Mouse (Mus musculus) ES-Bruce4 (cell line): Measurements from ENCODE around the gene Asic4. TPM values are rescaled to one million over a fixed set of nuclear protein-coding genes. Genes with fewer than 3 reads are reported as not detected.

Experiments
- H3K27ac ChIP-seq: 2 replicates; pipeline ENCODE4 v1.5.1; 2012; ENCODE audit warnings: low read length, inconsistent platforms; ENCODE audit not compliant: insufficient read depth
- H3K27me3 ChIP-seq: 2 replicates; pipeline ENCODE4 v1.6.1; 2012; ENCODE audit warnings: mild to moderate bottlenecking, low read length, inconsistent platforms; ENCODE audit not compliant: control insufficient read depth, poor library complexity, insufficient read depth, severe bottlenecking
- H3K36me3 ChIP-seq: 2 replicates; pipeline ENCODE4 v1.6.1; 2012; ENCODE audit warnings: inconsistent platforms, mild to moderate bottlenecking, low read length, moderate library complexity; ENCODE audit not compliant: control insufficient read depth, poor library complexity, insufficient read depth, severe bottlenecking
- H3K4me1 ChIP-seq: one replicate; pipeline ENCODE4 v1.8.1; 2011; ENCODE audit warnings: low read length; ENCODE audit not compliant: control insufficient read depth, insufficient read depth
- H3K4me3 ChIP-seq: 2 replicates; pipeline ENCODE4 v1.5.1; 2011; ENCODE audit warnings: low read depth, mild to moderate bottlenecking, low read length
- H3K9ac ChIP-seq: 2 replicates; pipeline ENCODE4 v1.6.1; 2012; ENCODE audit warnings: low read depth, mild to moderate bottlenecking, inconsistent platforms; ENCODE audit not compliant: poor library complexity, severe bottlenecking
- H3K9me3 ChIP-seq: replicated peaks from 2 replicates; pipeline ENCODE4 v1.6.1; 2012; ENCODE audit warnings: mild to moderate bottlenecking, low read length, inconsistent platforms; ENCODE audit not compliant: control insufficient read depth, poor library complexity, insufficient read depth, severe bottlenecking
- CTCF ChIP-seq: IDR thresholded peaks from one replicate; pipeline ENCODE4 v1.8.1; 2011; ENCODE audit warnings: low read depth, low read length
- EP300 ChIP-seq: IDR thresholded peaks from 2 replicates; pipeline ENCODE4 v1.6.1; 2011; ENCODE audit warnings: low read depth, low read length; ENCODE audit not compliant: insufficient read depth
- POLR2A ChIP-seq: IDR thresholded peaks from one replicate; pipeline ENCODE4 v1.8.1; 2011; ENCODE audit warnings: low read length; ENCODE audit not compliant: insufficient read depth
- polyA plus RNA-seq: library from polyadenylated mRNA; stranded (reverse); fragments of >200 nt; gene quantifications from 2 replicates; pipeline ENCODE4 v1.2.4, GENCODE M21; 2011; ENCODE audit warnings: low read depth; ENCODE audit not compliant: missing spikeins, insufficient read depth, insufficient read length

Asic4 gene
- polyA plus RNA-seq, 1 experiment = not detected

DNA sequence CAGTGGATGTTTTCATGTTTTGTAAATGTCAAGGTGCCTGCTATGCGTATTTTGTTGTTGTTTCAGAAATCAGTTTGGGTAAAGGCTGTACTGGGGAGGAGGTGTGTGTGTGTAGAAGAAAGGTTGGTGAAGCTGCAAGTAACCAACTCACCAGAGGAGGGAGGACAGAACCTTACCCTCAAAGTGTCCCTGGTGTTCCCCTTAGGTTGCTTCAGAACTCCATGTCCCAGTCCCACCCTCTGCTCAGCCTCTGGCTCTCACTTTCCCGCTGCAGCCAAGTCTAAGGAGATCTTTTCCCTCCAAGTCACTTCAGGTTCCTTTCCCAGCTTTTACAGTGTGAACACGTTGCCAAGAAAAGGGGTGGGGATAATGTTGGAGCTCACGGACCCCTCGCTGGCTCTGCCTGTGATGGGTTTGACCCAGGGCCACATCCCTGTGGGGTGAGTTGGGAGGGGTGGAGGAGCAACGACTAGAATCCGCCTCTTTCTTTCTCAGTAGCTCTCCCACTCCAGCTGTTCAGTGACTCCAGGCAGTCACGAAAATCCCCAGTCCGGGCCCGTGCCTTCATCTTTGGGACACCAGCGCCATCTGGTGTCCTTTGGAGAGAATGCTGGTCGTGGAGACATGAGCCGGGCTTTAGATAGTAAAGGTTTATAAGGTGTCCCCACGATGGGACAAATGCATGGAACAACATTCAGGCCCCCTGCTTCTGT is 17.1 kb downstream of the Asic4 start:
- H3K4me1 ChIP-seq = no peaks in the 10 kb centered on the region
- H3K9me3 ChIP-seq = no peaks in the 10 kb centered on the region
- no peak overlapping the region for H3K27ac ChIP-seq
- H3K9ac ChIP-seq = no peak overlapping the region
- H3K27me3 ChIP-seq = no peaks in the 10 kb centered on the region
- no peak overlapping the region for H3K4me3 ChIP-seq
- no peaks in the 10 kb centered on the region for H3K36me3 ChIP-seq
- TF ChIP-seq CTCF (peak; percentile 81), POLR2A (no peak), EP300 (peak; percentile 61; the same call in 1 of the 2 replicates)

- no peaks in the 10 kb centered on the region for H3K4me1 ChIP-seq
- TF ChIP-seq CTCF (no peak), EP300 (no peak), POLR2A (no peak)
- H3K9me3 ChIP-seq = no peaks in the 10 kb centered on the region
- H3K27ac ChIP-seq = no peak overlapping the region
- no peak overlapping the region for H3K9ac ChIP-seq
- H3K36me3 ChIP-seq = peaks cover 1% of the 10 kb centered on the region; the same call in 1 of the 2 replicates
- no peaks in the 10 kb centered on the region for H3K27me3 ChIP-seq
- H3K4me3 ChIP-seq = no peak overlapping the region
Measured at GRCm38 (mm10) chr1:75469287-75469825, 19.1 kb downstream of the Asic4 start.

DNA sequence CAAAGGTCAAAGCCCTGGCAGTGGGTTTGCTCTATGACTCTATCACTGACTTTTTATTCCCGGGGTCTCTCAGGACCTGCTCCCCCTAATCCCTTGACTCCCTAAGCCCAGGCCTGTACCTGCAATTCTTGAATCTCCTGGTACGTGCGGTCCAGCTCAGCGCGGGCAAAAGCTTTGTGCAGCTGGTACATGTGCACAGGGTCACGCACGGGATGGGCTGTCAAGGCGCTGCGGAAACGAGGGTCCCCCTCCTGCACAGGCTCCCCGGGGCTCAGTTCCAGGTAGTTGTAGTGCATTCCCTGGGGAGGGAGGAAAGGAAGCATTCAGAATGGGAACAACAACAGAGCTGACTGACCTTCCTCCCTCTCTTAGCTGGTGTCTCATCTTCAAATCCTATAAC is 26.2 kb downstream of the Asic4 start:
- Histone ChIP-seq H3K27ac (no peak overlapping the region), H3K27me3 (no peaks in the 10 kb centered on the region), H3K4me1 (no peaks in the 10 kb centered on the region), H3K9ac (no peak overlapping the region), H3K9me3 (no peaks in the 10 kb centered on the region), H3K36me3 (peaks cover 16% of the 10 kb centered on the region), H3K4me3 (no peak overlapping the region)
- TF ChIP-seq EP300 (no peak), CTCF (no peak), POLR2A (no peak)

GRCm38 (mm10) chr1:75477264-75477965 is 27.2 kb downstream of the Asic4 start:
- TF ChIP-seq CTCF = peak; percentile 60
- no peak for TF ChIP-seq POLR2A
- Histone ChIP-seq H3K9ac (no peak overlapping the region), H3K27me3 (no peaks in the 10 kb centered on the region), H3K4me1 (no peaks in the 10 kb centered on the region), H3K27ac (no peak overlapping the region), H3K36me3 (peaks cover 16% of the 10 kb centered on the region), H3K4me3 (peak overlapping the region; percentile 24), H3K9me3 (no peaks in the 10 kb centered on the region)

DNA sequence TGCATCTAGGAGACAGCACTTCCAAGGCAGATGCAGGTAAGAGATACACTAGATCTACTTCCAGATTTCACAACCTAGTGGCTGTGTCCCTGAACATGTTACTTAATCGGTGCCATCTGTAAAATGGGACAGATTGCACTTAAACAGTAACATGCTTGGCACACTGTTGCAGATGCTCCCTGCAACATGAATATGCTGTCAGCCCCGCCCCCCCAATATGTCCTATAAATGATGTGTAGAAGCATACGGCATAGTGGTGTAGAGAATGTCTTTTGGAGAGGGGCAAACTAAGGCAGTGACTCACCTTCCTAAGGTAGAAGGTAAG is 27.7 kb downstream of the Asic4 start:
- no peaks in the 10 kb centered on the region for H3K4me1 ChIP-seq
- no peaks in the 10 kb centered on the region for H3K27me3 ChIP-seq
- no peak overlapping the region for H3K27ac ChIP-seq
- no peak overlapping the region for H3K4me3 ChIP-seq
- peaks cover 16% of the 10 kb centered on the region for H3K36me3 ChIP-seq
- H3K9me3 ChIP-seq = no peaks in the 10 kb centered on the region
- no peak for TF ChIP-seq CTCF
- TF ChIP-seq POLR2A = no peak
- no peak for TF ChIP-seq EP300
- H3K9ac ChIP-seq = no peak overlapping the region; the same call in 1 of the 2 replicates

DNA sequence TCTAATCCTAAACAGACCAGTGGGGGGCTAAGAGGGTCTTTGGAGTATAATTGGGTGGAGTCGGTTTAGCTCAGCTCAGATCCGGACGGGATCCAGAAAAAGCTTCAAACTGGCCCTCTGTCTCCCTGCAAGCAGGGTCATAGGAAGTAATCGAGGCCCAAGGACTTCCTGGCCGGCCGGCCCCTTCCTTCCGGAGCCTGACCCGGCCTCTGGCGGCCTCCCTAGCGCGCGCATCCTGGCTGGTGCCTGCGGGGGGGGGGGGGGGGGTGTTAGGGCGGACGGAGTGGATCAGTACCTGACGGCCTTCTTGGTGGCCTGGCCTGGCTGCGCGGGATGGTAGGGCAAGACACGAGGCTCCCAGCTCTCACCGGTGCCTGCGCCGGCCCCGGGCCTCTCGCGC is 28.3 kb downstream of the Asic4 start:
- H3K27me3 ChIP-seq = no peaks in the 10 kb centered on the region
- peak overlapping the region; percentile 82 for H3K4me3 ChIP-seq
- H3K9me3 ChIP-seq = no peaks in the 10 kb centered on the region
- peak overlapping the region; percentile 89 for H3K9ac ChIP-seq
- peaks cover 16% of the 10 kb centered on the region for H3K36me3 ChIP-seq
- no peaks in the 10 kb centered on the region for H3K4me1 ChIP-seq
- H3K27ac ChIP-seq = no peak overlapping the region
- TF ChIP-seq CTCF (no peak), POLR2A (no peak), EP300 (no peak)
